Mouse (Mus musculus) liver, postnatal 0 days (tissue): ENCODE measurements around the gene Ttll6. TPM values are rescaled to one million over a fixed set of nuclear protein-coding genes. Genes with fewer than 3 reads are reported as not detected.
"Not testable (repeated sequence)": the region's sequence is repeated elsewhere in the genome, so short reads cannot be mapped to it uniquely, and the experiment has no call there.

Source experiments
- ATAC-seq: fragments of 200-750 bp; cut with Nextera tagmentation; 2 replicates; pipeline ENCODE4 v1.8.0; 2017; ENCODE audit warnings: mild to moderate bottlenecking, moderate library complexity
- DNase-seq: peaks from one replicate; pipeline ENCODE4 v3.0.0-alpha.2; 2016
- H3K27ac ChIP-seq: fragments of 300-500 bp; sonication (generic); 2 replicates; pipeline ENCODE4 v1.5.1; 2014; ENCODE audit warnings: antibody characterized with exemption, moderate library complexity, mild to moderate bottlenecking, low read depth
- H3K27me3 ChIP-seq: fragments of 300-500 bp; sonication (generic); 2 replicates; pipeline ENCODE4 v1.6.1; 2014; ENCODE audit warnings: low read length, control low read depth, mixed read lengths; ENCODE audit not compliant: insufficient read depth
- H3K36me3 ChIP-seq: fragments of 300-500 bp; sonication (generic); replicated peaks from 2 replicates; pipeline ENCODE4 v1.6.1; 2014; ENCODE audit warnings: mild to moderate bottlenecking, control low read depth, low read length, moderate library complexity, mixed read lengths; ENCODE audit not compliant: insufficient read depth
- H3K4me1 ChIP-seq: fragments of 300-500 bp; sonication (generic); 2 replicates; pipeline ENCODE4 v1.6.1; 2014; ENCODE audit warnings: antibody characterized with exemption, mild to moderate bottlenecking, control low read depth; ENCODE audit not compliant: insufficient read depth
- H3K4me2 ChIP-seq: fragments of 300-500 bp; sonication (generic); 2 replicates; pipeline ENCODE4 v1.6.1; 2014; ENCODE audit warnings: low read depth, mild to moderate bottlenecking, low read length, moderate library complexity, mixed read lengths
- H3K4me3 ChIP-seq: fragments of 300-500 bp; sonication (generic); 2 replicates; pipeline ENCODE4 v1.5.1; 2014; ENCODE audit warnings: low read depth, low read length
- H3K9ac ChIP-seq: fragments of 300-500 bp; sonication (generic); replicated peaks from 2 replicates; pipeline ENCODE4 v1.6.1; 2014; ENCODE audit warnings: mild to moderate bottlenecking, moderate library complexity
- H3K9me3 ChIP-seq: fragments of 300-500 bp; sonication (generic); 2 replicates; pipeline ENCODE4 v1.6.1; 2016; ENCODE audit warnings: mild to moderate bottlenecking, control low read depth, low read length, mixed read lengths
- CTCF ChIP-seq: sonication (generic); IDR thresholded peaks from 2 replicates; pipeline ENCODE4 v1.5.1; 2016; ENCODE audit warnings: antibody characterized with exemption, low read depth
- EP300 ChIP-seq: IDR thresholded peaks from 2 replicates; pipeline ENCODE4 v1.6.1; 2016; ENCODE audit warnings: antibody characterized with exemption, low read depth, mild to moderate bottlenecking
- WGBS: fragments of 180-500 bp; shearing (Covaris S2); extraction: QIAGEN DNeasy Blood & Tissue Kit; methylation state at CpG from one replicate; pipeline ENCODE4 v1.1.7; 2014; ENCODE audit not compliant: insufficient replicate concordance; 5-methylcytosine and 5-hydroxymethylcytosine counted together
- polyA plus RNA-seq: library from polyadenylated mRNA; unstranded; fragments of >200 nt; fragmentation: Nextera tagmentation; extraction: Ambion mirVana; gene quantifications from 2 replicates; pipeline ENCODE4 v1.2.1, GENCODE M21; 2015

The Ttll6 gene
- polyA plus RNA-seq, 1 experiment from 2014 or later, result not detected

GRCm38 (mm10) chr11:96110950-96111349, 22.6 kb upstream of the Ttll6 start:
- H3K4me2 ChIP-seq, H3K4me1 ChIP-seq, H3K9ac ChIP-seq, H3K9me3 ChIP-seq, H3K4me3 ChIP-seq, DNase-seq, H3K27ac ChIP-seq, ATAC-seq, H3K27me3 ChIP-seq, H3K36me3 ChIP-seq: not testable (repeated sequence)
- peak; percentile 32 for TF ChIP-seq CTCF
- WGBS, result 46% methylated on average over 2 of the region's 2 CpGs

DNA sequence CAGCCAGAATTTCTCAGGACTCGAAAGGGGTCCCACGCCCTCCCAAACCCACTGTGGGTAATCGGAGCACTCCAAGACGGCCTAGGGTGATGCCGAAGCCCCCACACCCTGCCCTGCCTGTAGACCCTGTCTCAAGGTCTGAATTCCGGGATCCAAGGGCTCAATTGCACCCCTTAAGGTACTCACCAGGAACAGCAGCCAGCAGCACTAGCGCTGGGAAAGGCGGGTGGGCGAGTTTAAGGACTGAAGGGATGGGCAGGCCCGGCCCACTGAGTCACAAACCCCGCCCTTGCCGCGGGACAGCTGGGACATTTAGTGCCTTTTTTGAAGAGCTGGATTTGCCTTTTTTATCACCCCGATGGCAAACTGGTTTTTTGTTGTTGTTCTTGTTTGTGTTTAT, 21.8 kb upstream of the Ttll6 start, which contains the start of gene Calcoco2:
Calcoco2 (minus strand) TSS at position 214 of the 400 bp plus-strand sequence.
- no peak for TF ChIP-seq EP300
- TF ChIP-seq CTCF, result no peak
- Histone ChIP-seq H3K4me1 (no peaks in the 10 kb centered on the region), H3K27me3 (0 out of 2 replicates have a peak, but pooled peaks cover 3% of the 10 kb centered on the region), H3K36me3 (no peaks in the 10 kb centered on the region), H3K9me3 (no peaks in the 10 kb centered on the region), H3K4me3 (no peak within 1 kb of the TSS), H3K27ac (no peak within 1 kb of the TSS), H3K4me2 (no peak within 1 kb of the TSS), H3K9ac (no peak within 1 kb of the TSS)
- DNase-seq (no peak), ATAC-seq (no peak)
- 48% methylated on average over 14 of the region's 14 CpGs for WGBS

- H3K9ac ChIP-seq, result no peak overlapping the region
- no peak for DNase-seq
- H3K36me3 ChIP-seq, result no peaks in the 10 kb centered on the region
- H3K27ac ChIP-seq, result no peak overlapping the region
- no peaks in the 10 kb centered on the region for H3K9me3 ChIP-seq
- ATAC-seq, result no peak
- H3K4me1 ChIP-seq, result no peaks in the 10 kb centered on the region
- no peak for TF ChIP-seq CTCF
- no peak for TF ChIP-seq EP300
- H3K4me3 ChIP-seq, result no peak overlapping the region
- 0 out of 2 replicates have a peak, but pooled peaks cover 3% of the 10 kb centered on the region for H3K27me3 ChIP-seq
- 57% methylated on average over 2 of the region's 2 CpGs for WGBS
- H3K4me2 ChIP-seq, result no peak overlapping the region
These were observed 19.5 kb upstream of the Ttll6 start for GRCm38 (mm10) chr11:96114077-96114476.

DNA sequence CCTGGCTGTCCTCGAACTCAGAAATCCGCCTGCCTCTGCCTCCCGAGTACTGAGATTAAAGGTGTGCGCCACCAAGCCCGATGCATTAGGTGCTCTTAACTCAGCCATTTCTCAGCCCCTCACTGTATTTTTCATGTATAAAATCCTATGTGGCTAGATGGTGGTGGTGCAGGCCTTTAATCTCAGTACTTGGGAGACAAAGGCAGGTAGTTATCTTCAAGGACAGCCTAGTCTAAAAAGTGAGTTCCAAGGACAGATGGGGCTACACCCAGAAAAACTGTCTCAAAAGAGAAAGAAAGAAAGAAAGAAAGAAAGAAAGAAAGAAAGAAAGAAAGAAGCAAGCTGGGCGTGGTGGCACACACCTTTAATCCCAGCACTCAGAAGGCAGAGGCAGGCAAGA, 18.2 kb upstream of the Ttll6 start:
- TF ChIP-seq CTCF, result no peak
- TF ChIP-seq EP300, result no peak
- Histone ChIP-seq H3K4me3 (no peak overlapping the region), H3K9ac (no peak overlapping the region), H3K27ac (no peak overlapping the region), H3K9me3 (no peaks in the 10 kb centered on the region), H3K36me3 (no peaks in the 10 kb centered on the region), H3K4me2 (no peak overlapping the region), H3K27me3 (0 out of 2 replicates have a peak, but pooled peaks cover 7% of the 10 kb centered on the region), H3K4me1 (no peaks in the 10 kb centered on the region)
- no peak for DNase-seq
- 92% methylated on average over 6 of the region's 6 CpGs for WGBS
- ATAC-seq, result no peak

GRCm38 (mm10) chr11:96116116-96116515, 17.5 kb upstream of the Ttll6 start:
- Histone ChIP-seq H3K4me1 (no peaks in the 10 kb centered on the region), H3K27me3 (0 out of 2 replicates have a peak, but pooled peaks cover 9% of the 10 kb centered on the region), H3K9ac (no peak overlapping the region), H3K36me3 (no peaks in the 10 kb centered on the region), H3K9me3 (no peaks in the 10 kb centered on the region), H3K4me2 (no peak overlapping the region), H3K4me3 (no peak overlapping the region), H3K27ac (no peak overlapping the region)
- ATAC-seq (no peak), DNase-seq (no peak)
- TF ChIP-seq CTCF, result no peak
- no peak for TF ChIP-seq EP300
- WGBS, result 78% methylated on average over 3 of the region's 3 CpGs

- not testable (repeated sequence) for ATAC-seq, H3K36me3 ChIP-seq, H3K4me3 ChIP-seq, H3K4me2 ChIP-seq, DNase-seq, H3K27me3 ChIP-seq, H3K4me1 ChIP-seq, H3K9me3 ChIP-seq, H3K9ac ChIP-seq, H3K27ac ChIP-seq
- 52% methylated on average over 3 of the region's 3 CpGs for WGBS
These were observed 16.7 kb upstream of the Ttll6 start for GRCm38 (mm10) chr11:96116925-96117324.

- Histone ChIP-seq H3K27ac (no peak overlapping the region), H3K9me3 (no peaks in the 10 kb centered on the region), H3K4me3 (no peak overlapping the region), H3K4me1 (peaks cover 3% of the 10 kb centered on the region; the same call in 1 of the 2 replicates), H3K9ac (no peak overlapping the region), H3K4me2 (no peak overlapping the region), H3K36me3 (no peaks in the 10 kb centered on the region), H3K27me3 (peaks cover 21% of the 10 kb centered on the region)
- TF ChIP-seq CTCF (no peak), EP300 (no peak)
- 59% methylated on average over 3 of the region's 3 CpGs for WGBS
- DNase-seq (no peak), ATAC-seq (no peak)
These were observed 14.2 kb upstream of the Ttll6 start for GRCm38 (mm10) chr11:96119401-96119800.

GRCm38 (mm10) chr11:96122806-96123205, 10.8 kb upstream of the Ttll6 start:
- not testable (repeated sequence) for H3K4me3 ChIP-seq, H3K4me1 ChIP-seq, ATAC-seq, H3K9me3 ChIP-seq, H3K27ac ChIP-seq, H3K4me2 ChIP-seq, DNase-seq, H3K36me3 ChIP-seq, H3K9ac ChIP-seq
- peaks cover 38% of the 10 kb centered on the region for H3K27me3 ChIP-seq
- WGBS, result 73% methylated on average over 3 of the region's 4 CpGs
